Mouse (Mus musculus): ENCODE results near the gene Gata3.

- TF ChIP-seq CTCF (IDR thresholded peaks at IDR 0.05; ENCODE audit: low read depth, low read length) (no peak), POLR2A (IDR thresholded peaks at IDR 0.05; ENCODE audit: extremely low read depth, insufficient read depth, low read length) (no peak)
Measured at GRCm38 (mm10) chr2:9926905-9927283, 37.1 kb upstream of the Gata3 start.
